Mouse (Mus musculus): ENCODE results near the gene Dnm1. TPM values are rescaled to one million over a fixed set of nuclear protein-coding genes. Genes with fewer than 3 reads are reported as not detected.

Dnm1 gene
- polyA plus RNA-seq, 1 experiment from 2014 or later = 13.7 TPM

GRCm38 (mm10) chr2:32344598-32345321 is 8.4 kb downstream of the Dnm1 start:
- Histone ChIP-seq H3K27ac (no peak overlapping the region), H3K4me2 (no peak overlapping the region), H3K4me1 (peaks cover 22% of the 10 kb centered on the region), H3K9me3 (replicated peaks) (no peaks in the 10 kb centered on the region), H3K4me3 (no peak overlapping the region), H3K27me3 (0 out of 2 replicates have a peak, but pooled peaks cover 2% of the 10 kb centered on the region), H3K9ac (no peak overlapping the region), H3K36me3 (ENCODE audit: poor library complexity, severe bottlenecking) (no peaks in the 10 kb centered on the region)
- no peak for ATAC-seq
- 66% methylated on average over 14 of the region's 14 CpGs for WGBS

- no peaks in the 10 kb centered on the region for H3K9me3 ChIP-seq (replicated peaks)
- peaks cover 22% of the 10 kb centered on the region for H3K4me1 ChIP-seq
- H3K4me3 ChIP-seq = no peak overlapping the region
- no peaks in the 10 kb centered on the region for H3K36me3 ChIP-seq (ENCODE audit: poor library complexity, severe bottlenecking)
- peak overlapping the region; percentile 13; the same call in 1 of the 2 replicates for H3K9ac ChIP-seq
- H3K4me2 ChIP-seq = no peak overlapping the region
- peak overlapping the region; percentile 54 for H3K27ac ChIP-seq
- no peak for ATAC-seq
- 61% methylated on average over 10 of the region's 10 CpGs for WGBS
- H3K27me3 ChIP-seq = 0 out of 2 replicates have a peak, but pooled peaks cover 2% of the 10 kb centered on the region
Observed at GRCm38 (mm10) chr2:32344056-32344455, 9.1 kb downstream of the Dnm1 start.

DNA sequence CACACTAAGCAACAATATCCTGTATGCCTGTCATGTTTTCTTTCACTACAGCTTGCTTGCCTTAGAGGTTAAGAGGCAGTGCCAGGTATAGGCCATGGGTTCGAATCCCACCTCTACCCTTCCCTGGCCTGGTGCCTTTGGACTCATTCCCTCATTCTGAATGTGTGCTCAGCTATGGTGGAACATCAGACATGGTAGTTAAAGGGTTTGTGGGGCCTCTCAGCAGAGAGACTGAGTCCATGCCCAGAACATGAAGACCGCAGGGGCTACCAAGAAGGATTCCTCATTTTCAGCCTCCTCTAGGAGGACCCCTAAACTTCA is 9.8 kb downstream of the Dnm1 start:
- peak overlapping the region; percentile 54 for H3K27ac ChIP-seq
- no peak overlapping the region for H3K4me3 ChIP-seq
- 0 out of 2 replicates have a peak, but pooled peaks cover 2% of the 10 kb centered on the region for H3K27me3 ChIP-seq
- 0 out of 2 replicates have a peak, but pooled peaks cover under 1% of the 10 kb centered on the region for H3K36me3 ChIP-seq (ENCODE audit: poor library complexity, severe bottlenecking)
- no peaks in the 10 kb centered on the region for H3K9me3 ChIP-seq (replicated peaks)
- 92% methylated on average over 2 of the region's 2 CpGs for WGBS
- H3K4me1 ChIP-seq = peaks cover 22% of the 10 kb centered on the region
- H3K9ac ChIP-seq = no peak overlapping the region
- ATAC-seq = no peak
- no peak overlapping the region for H3K4me2 ChIP-seq

DNA sequence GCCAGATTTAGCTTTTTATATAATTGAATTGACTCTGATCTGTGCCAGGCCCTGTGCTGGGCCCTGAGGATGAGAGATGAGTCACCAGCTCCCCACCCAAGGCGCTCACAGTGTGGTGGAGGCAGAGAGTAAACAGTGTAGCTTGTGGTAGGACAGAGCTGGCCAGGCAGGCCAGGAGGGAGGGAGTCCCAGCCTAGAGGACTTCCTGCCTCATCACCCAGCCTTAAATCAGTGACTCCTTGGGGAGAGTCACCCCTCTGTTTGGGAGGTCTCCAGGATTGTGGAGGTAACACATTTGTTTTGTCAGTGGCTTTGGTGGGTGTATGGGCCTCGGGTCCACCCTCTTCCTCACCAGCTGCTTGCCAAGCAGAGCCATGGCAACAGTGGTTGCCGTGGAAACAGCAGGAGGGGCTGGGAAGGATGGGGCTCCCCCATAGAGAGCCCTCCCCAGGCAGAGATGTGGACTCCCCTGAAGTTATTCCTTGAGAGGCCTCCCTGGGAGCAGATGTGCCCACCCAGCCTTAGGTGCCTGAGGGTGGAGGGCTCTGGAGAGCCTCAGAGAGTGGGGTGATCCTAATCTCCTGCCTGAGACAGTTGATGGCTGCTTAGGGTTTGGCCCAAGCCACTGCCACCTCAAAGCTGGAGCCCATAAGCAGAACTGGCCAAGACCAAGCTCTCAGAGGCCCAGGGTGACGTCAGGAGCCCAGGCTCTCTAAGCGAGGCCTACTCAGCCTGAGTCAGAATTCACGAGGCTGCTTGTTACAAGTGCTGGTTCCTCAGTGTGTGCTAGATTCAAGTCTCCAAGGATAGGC is 10.4 kb downstream of the Dnm1 start:
- WGBS = 74% methylated on average over 6 of the region's 6 CpGs
- peak; percentile 45 for ATAC-seq
- no peak overlapping the region for H3K9ac ChIP-seq

DNA sequence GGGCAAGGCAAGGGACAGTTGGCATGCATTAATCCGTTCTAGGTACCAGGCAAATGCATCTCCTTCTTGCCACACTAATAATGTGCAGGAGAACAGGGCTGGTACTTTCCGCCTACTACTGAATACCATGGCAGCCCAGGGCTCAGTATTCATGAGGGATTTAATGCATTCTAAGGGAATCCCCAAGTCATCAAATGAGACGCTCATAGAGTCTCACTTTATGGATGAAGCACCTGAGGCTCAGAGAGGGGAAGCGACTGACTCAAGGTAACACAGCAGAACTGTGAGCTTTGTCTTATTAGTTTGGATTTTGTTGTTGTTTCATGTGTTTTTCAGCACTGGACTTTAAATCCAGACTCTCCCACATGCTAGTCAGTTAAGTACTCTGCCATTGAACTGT is 11.1 kb downstream of the Dnm1 start:
- 89% methylated on average over 4 of the region's 4 CpGs for WGBS
- Histone ChIP-seq H3K27me3 (0 out of 2 replicates have a peak, but pooled peaks cover 2% of the 10 kb centered on the region), H3K4me3 (no peak overlapping the region), H3K36me3 (ENCODE audit: poor library complexity, severe bottlenecking) (0 out of 2 replicates have a peak, but pooled peaks cover 8% of the 10 kb centered on the region), H3K27ac (no peak overlapping the region), H3K4me1 (peaks cover 22% of the 10 kb centered on the region), H3K9me3 (replicated peaks) (no peaks in the 10 kb centered on the region), H3K4me2 (no peak overlapping the region), H3K9ac (no peak overlapping the region)
- no peak for ATAC-seq

More for the DNA sequence above, 10.4 kb downstream of the Dnm1 start:
- Histone ChIP-seq H3K9me3 (replicated peaks) (no peaks in the 10 kb centered on the region), H3K27me3 (0 out of 2 replicates have a peak, but pooled peaks cover 2% of the 10 kb centered on the region), H3K36me3 (ENCODE audit: poor library complexity, severe bottlenecking) (0 out of 2 replicates have a peak, but pooled peaks cover 6% of the 10 kb centered on the region), H3K4me3 (no peak overlapping the region), H3K4me2 (no peak overlapping the region), H3K4me1 (peaks cover 22% of the 10 kb centered on the region), H3K27ac (no peak overlapping the region; the same call in 1 of the 2 replicates)

DNA sequence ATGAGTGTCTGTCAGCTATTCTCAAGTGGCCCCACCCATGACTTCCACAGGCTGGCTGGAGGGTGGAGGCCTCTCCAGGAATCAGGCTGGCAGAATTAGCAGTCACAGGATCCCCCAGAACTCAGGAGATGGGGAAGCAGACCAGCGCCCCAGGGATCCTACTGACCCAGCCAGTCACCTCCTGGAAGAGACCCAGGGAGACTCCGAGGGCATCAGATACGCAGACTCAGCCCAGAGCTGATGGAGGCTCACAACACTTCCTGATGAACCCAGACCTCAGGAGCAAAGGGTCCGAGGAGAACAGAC is 11.6 kb downstream of the Dnm1 start:
- Histone ChIP-seq H3K4me2 (no peak overlapping the region), H3K27ac (no peak overlapping the region), H3K9ac (no peak overlapping the region), H3K27me3 (0 out of 2 replicates have a peak, but pooled peaks cover 2% of the 10 kb centered on the region), H3K36me3 (ENCODE audit: poor library complexity, severe bottlenecking) (0 out of 2 replicates have a peak, but pooled peaks cover 8% of the 10 kb centered on the region), H3K4me1 (peaks cover 22% of the 10 kb centered on the region), H3K9me3 (replicated peaks) (no peaks in the 10 kb centered on the region), H3K4me3 (no peak overlapping the region)
- 83% methylated on average over 4 of the region's 4 CpGs for WGBS
- no peak for ATAC-seq

GRCm38 (mm10) chr2:32340836-32341633 is 12.1 kb downstream of the Dnm1 start:
- ATAC-seq = no peak
- Histone ChIP-seq H3K4me3 (no peak overlapping the region), H3K27ac (no peak overlapping the region), H3K4me1 (peaks cover 22% of the 10 kb centered on the region), H3K36me3 (ENCODE audit: poor library complexity, severe bottlenecking) (0 out of 2 replicates have a peak, but pooled peaks cover 8% of the 10 kb centered on the region), H3K9me3 (replicated peaks) (no peaks in the 10 kb centered on the region), H3K9ac (no peak overlapping the region), H3K4me2 (no peak overlapping the region), H3K27me3 (0 out of 2 replicates have a peak, but pooled peaks cover 2% of the 10 kb centered on the region)
- whole genome bisulfite sequencing = 78% methylated on average over 13 of the region's 13 CpGs

DNA sequence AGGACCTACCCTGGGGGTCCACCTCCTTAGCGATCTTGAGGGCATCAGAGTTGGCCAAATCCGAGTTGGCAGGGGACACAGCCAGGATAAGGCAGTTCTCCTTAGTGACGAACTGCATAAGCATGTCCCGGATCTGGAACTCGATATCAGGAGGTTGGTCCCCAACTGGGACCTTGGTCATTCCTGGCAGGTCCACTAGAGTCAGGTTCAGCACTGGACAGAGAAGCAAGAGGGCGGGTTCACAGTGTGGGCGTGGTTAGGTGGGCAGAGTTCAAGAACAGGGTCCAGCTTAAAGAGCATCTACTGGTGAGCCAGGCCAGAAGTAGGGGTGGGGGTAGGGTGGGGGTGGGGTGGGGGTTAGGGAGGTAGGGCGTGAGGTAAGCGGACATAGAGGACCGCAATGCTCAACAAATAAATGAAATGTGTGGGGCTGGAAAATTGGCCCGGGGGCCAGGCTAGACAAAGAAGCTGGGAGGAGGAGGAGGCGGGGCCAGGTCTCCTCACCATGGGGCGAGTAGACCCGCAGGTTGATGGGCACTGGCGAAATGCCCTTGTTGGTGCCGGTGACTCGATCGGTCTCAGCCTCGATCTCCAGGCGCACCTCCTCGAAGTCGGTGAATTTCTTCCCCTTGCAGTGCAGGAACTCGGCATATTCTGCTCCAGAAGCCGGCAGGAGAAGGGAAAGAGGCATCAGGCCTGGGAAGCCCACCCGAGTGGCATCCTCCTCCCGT is 13.1 kb downstream of the Dnm1 start:
- Histone ChIP-seq H3K27ac (0 out of 2 replicates have a peak overlapping the region, but pooled peaks have one; percentile 3), H3K27me3 (0 out of 2 replicates have a peak, but pooled peaks cover 2% of the 10 kb centered on the region), H3K4me3 (no peak overlapping the region), H3K4me2 (no peak overlapping the region), H3K36me3 (ENCODE audit: poor library complexity, severe bottlenecking) (peaks cover 16% of the 10 kb centered on the region), H3K4me1 (peaks cover 22% of the 10 kb centered on the region), H3K9me3 (replicated peaks) (no peaks in the 10 kb centered on the region), H3K9ac (no peak overlapping the region)
- WGBS = 37% methylated on average over 26 of the region's 26 CpGs
- ATAC-seq = no peak

DNA sequence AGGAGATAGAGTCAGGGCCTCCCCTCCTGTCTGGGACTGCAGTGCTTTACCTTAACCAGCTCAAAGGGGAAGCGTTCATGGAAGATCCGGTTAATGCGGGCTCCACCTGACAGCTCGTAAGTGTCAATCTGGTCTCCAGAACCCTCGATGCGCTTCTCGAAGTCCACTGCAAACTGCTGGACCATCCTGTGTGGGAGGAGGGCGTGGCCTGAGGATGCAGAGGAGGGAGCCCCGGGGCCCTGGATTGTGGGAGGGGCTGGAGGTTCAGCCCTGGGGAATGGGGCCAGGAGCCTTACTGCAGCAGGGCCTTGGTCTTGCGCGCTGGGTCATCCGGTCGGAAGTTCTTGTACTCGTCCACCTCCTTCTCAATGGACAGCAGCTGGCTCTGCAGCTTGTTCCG is 17.2 kb downstream of the Dnm1 start:
- Histone ChIP-seq H3K36me3 (ENCODE audit: poor library complexity, severe bottlenecking) (peaks cover 20% of the 10 kb centered on the region), H3K9ac (no peak overlapping the region), H3K27me3 (0 out of 2 replicates have a peak, but pooled peaks cover 2% of the 10 kb centered on the region), H3K4me1 (no peaks in the 10 kb centered on the region), H3K27ac (no peak overlapping the region), H3K9me3 (replicated peaks) (no peaks in the 10 kb centered on the region), H3K4me2 (no peak overlapping the region), H3K4me3 (no peak overlapping the region)
- no peak for ATAC-seq
- WGBS = 49% methylated on average over 15 of the region's 15 CpGs

- H3K36me3 ChIP-seq (ENCODE audit: poor library complexity, severe bottlenecking) = peaks cover 11% of the 10 kb centered on the region
- 84% methylated on average over 5 of the region's 5 CpGs for WGBS
- no peak overlapping the region for H3K27ac ChIP-seq
- no peaks in the 10 kb centered on the region for H3K27me3 ChIP-seq
- no peaks in the 10 kb centered on the region for H3K4me1 ChIP-seq
- no peak overlapping the region for H3K4me3 ChIP-seq
- H3K4me2 ChIP-seq = no peak overlapping the region
- no peak overlapping the region for H3K9ac ChIP-seq
- no peak for ATAC-seq
- no peaks in the 10 kb centered on the region for H3K9me3 ChIP-seq (replicated peaks)
Observed at GRCm38 (mm10) chr2:32332159-32332558, 21.0 kb downstream of the Dnm1 start.

DNA sequence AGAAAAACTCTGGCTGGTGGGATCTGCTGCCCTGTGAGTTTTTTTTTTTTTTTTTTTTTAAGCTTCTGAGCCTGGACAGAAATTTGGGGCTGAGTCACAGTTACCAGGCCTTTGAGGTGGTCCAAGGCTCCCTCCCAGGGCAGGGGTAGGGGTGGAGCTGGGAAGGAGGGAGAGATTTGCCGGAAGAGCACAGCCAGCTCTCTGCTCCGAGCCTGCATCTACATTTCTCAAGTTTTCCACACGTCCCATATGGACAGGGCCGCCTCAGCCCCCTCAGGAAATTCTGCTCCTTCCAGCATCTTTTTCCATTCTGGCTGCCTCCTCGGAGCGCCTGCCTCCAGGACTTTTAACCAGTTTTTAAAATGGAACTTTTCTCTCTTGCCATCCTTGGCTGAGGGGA is 23.6 kb downstream of the Dnm1 start:
- Histone ChIP-seq H3K9ac (no peak overlapping the region), H3K9me3 (replicated peaks) (no peaks in the 10 kb centered on the region), H3K27ac (no peak overlapping the region), H3K4me1 (no peaks in the 10 kb centered on the region), H3K4me3 (no peak overlapping the region), H3K27me3 (no peaks in the 10 kb centered on the region), H3K4me2 (no peak overlapping the region), H3K36me3 (ENCODE audit: poor library complexity, severe bottlenecking) (0 out of 2 replicates have a peak, but pooled peaks cover 4% of the 10 kb centered on the region)
- 61% methylated on average over 6 of the region's 6 CpGs for WGBS
- ATAC-seq = no peak
